Mouse (Mus musculus) neural tube, embryonic 14.5 days (tissue): ENCODE measurements around the gene Kif1c. TPM values are rescaled to one million over a fixed set of nuclear protein-coding genes. Genes with fewer than 3 reads are reported as not detected.
"Not testable (repeated sequence)": the region's sequence is repeated elsewhere in the genome, so short reads cannot be mapped to it uniquely, and the experiment has no call there.

ENCODE experiments used
- ATAC-seq: fragments of 200-750 bp; cut with Nextera tagmentation; 2 replicates; pipeline ENCODE4 v1.8.0; 2017; ENCODE audit warnings: low read depth, mild to moderate bottlenecking, moderate TSS enrichment, moderate library complexity
- H3K27ac ChIP-seq: fragments of 300-500 bp; sonication (generic); 2 replicates; pipeline ENCODE4 v1.5.1; 2014; ENCODE audit warnings: low read depth, mild to moderate bottlenecking, control low read depth, low read length, moderate library complexity, mixed read lengths
- H3K27me3 ChIP-seq: fragments of 300-500 bp; sonication (generic); 2 replicates; pipeline ENCODE4 v1.6.1; 2014; ENCODE audit warnings: low read length; ENCODE audit not compliant: control insufficient read depth, insufficient read depth
- H3K36me3 ChIP-seq: fragments of 300-500 bp; sonication (generic); 2 replicates; pipeline ENCODE4 v1.6.1; 2014; ENCODE audit warnings: low read length, mixed read lengths; ENCODE audit not compliant: control insufficient read depth, insufficient read depth
- H3K4me1 ChIP-seq: fragments of 300-500 bp; sonication (generic); 2 replicates; pipeline ENCODE4 v1.6.1; 2014; ENCODE audit warnings: low read length; ENCODE audit not compliant: control insufficient read depth, insufficient read depth
- H3K4me2 ChIP-seq: fragments of 300-500 bp; sonication (generic); 2 replicates; pipeline ENCODE4 v1.6.1; 2014; ENCODE audit warnings: mild to moderate bottlenecking, low read depth, low read length, control low read depth
- H3K4me3 ChIP-seq: fragments of 300-500 bp; sonication (generic); 2 replicates; pipeline ENCODE4 v1.5.1; 2014; ENCODE audit warnings: low read depth, low read length, control low read depth, mixed read lengths
- H3K9ac ChIP-seq: fragments of 300-500 bp; sonication (generic); replicated peaks from 2 replicates; pipeline ENCODE4 v1.6.1; 2014; ENCODE audit warnings: low read depth, mild to moderate bottlenecking, control low read depth, low read length, mixed read lengths
- H3K9me3 ChIP-seq: fragments of 300-500 bp; sonication (generic); 2 replicates; pipeline ENCODE4 v1.6.1; 2016; ENCODE audit warnings: low read length; ENCODE audit not compliant: control insufficient read depth
- WGBS: fragments of 180-500 bp; shearing (Covaris S2); extraction: QIAGEN DNeasy Blood & Tissue Kit; methylation state at CpG from one replicate; pipeline ENCODE4 v1.1.7; 2014; 5-methylcytosine and 5-hydroxymethylcytosine counted together
- polyA plus RNA-seq: library from polyadenylated mRNA; unstranded; fragments of >200 nt; fragmentation: Nextera tagmentation; extraction: Ambion mirVana; gene quantifications from 2 replicates; pipeline ENCODE4 v1.2.1, GENCODE M21; 2014

The Kif1c gene
- polyA plus RNA-seq, 1 experiment from 2014 or later = 3.1 TPM

DNA sequence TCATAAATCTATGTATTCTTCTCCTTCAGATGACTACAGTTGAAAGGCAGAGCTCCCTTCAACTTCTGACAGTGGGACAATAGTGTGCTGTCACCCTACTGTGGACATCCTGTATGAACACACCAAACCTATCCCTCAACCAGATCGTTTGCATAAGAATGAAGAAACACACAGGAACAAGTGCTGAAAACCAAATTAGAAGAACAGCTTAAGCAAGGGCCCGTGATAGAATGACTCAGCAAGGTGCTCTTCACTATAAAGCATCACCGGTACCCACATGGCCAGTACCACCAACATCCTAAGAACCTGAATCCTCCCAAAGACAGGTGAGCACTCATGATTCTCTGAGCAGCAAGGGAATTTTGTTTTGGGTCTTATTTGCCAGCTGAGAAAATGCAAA, 60.1 kb downstream of the Kif1c start:
- H3K27ac ChIP-seq, H3K4me1 ChIP-seq, H3K27me3 ChIP-seq, H3K4me2 ChIP-seq, ATAC-seq, H3K9ac ChIP-seq, H3K36me3 ChIP-seq, H3K4me3 ChIP-seq, H3K9me3 ChIP-seq: not testable (repeated sequence)
- 73% methylated on average over 3 of the region's 3 CpGs for WGBS

DNA sequence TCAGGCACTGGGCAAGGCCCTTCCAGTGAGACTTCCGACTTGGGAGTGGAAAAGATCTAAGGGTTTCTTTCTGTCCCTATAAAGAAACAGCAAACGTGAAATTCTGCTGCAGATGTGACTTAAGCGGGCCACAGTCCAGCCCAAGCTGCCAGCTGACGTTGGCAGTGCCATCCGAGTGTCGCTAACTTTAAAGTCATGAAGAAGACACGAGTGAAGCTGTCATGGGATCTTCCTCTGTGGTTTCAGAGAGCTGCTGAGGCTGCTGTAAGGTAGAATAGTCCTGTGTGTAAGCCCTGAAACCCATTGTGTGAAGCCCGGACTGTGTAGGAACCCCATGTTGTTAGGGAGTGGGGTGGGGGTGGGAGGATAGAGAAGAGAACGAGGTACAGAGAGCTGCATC, 62.3 kb downstream of the Kif1c start:
- Histone ChIP-seq H3K4me2 (no peak overlapping the region), H3K27ac (no peak overlapping the region), H3K36me3 (peaks cover 2% of the 10 kb centered on the region; the same call in 1 of the 2 replicates), H3K9ac (no peak overlapping the region), H3K4me3 (no peak overlapping the region), H3K9me3 (no peaks in the 10 kb centered on the region), H3K27me3 (no peaks in the 10 kb centered on the region), H3K4me1 (peaks cover 7% of the 10 kb centered on the region; the same call in 1 of the 2 replicates)
- no peak for ATAC-seq
- WGBS = 87% methylated on average over 9 of the region's 9 CpGs

DNA sequence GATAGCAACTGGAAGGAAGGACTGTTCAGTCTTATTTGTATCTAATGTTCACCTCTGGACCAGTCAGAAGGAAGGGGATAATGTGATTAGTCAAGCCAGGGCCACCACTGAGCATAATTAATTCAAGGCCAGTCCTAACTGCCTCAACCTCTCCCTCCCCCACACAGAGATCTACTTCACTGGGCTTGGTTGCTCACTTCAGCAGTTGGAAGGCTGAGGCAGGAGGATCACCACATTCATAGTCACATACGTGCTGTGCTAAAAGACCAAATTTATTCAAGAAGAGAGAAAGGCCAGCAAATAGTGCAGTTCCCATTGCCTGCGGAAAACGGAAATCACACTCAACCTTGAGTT, 63.2 kb downstream of the Kif1c start:
- H3K27ac ChIP-seq = peak overlapping the region; percentile 78
- no peaks in the 10 kb centered on the region for H3K27me3 ChIP-seq
- H3K4me2 ChIP-seq = peak overlapping the region; percentile 77
- no peaks in the 10 kb centered on the region for H3K9me3 ChIP-seq
- H3K9ac ChIP-seq = peak overlapping the region; percentile 78
- WGBS = 30% methylated on average over 3 of the region's 3 CpGs
- ATAC-seq = peak; percentile 32; the same call in 1 of the 2 replicates
- H3K4me3 ChIP-seq = peak overlapping the region; percentile 75
- peaks cover 7% of the 10 kb centered on the region; the same call in 1 of the 2 replicates for H3K4me1 ChIP-seq
- H3K36me3 ChIP-seq = peaks cover 8% of the 10 kb centered on the region

DNA sequence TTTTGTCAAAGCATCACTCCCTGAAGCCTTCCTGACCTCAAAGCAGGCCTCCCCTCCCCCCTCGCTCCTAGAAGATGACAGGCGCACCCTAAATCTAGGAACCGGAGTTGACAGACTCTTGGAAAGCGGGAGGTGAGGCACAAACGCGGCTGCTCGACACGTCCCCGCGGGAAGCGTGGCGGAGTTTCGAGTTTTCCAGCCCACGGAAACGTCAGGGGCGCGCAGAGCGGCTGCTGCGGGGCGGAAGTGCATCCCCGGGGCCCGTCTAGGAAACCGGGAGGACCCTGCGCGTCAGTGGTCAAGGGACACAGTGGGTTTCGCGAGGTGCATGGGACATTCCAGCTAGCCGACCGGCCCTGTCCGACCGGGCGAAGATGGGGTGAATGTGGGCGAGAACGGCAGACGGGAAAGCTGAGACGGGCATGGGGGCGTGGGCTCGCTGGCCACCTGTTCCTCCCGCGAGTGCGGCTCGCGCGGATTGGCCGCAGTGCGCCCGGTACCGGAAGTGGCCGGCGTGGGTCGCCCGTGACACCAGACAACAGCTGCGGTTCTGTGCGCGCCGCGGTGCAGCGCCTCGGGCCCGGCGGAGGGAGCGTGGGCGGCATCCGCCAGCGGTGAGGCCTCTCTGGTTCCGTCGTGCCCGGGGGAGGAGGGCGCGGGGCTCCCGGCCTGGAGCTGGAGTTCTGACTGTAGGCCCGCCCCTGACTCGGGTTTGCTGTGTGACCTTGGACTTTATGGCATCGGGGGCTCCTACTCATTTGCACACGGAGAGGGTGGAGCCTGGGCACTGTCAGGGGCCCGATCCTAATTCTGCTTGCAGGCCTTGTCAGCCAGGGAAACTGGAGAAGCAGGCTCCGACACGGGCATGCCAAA, 63.8 kb downstream of the Kif1c start, which contains the start of gene Zfp3:
Gene Zfp3, plus strand, starts transcription at position 274 of the 873 bp plus-strand sequence.
- H3K4me1 ChIP-seq = peaks cover 7% of the 10 kb centered on the region; the same call in 1 of the 2 replicates
- H3K36me3 ChIP-seq = peaks cover 8% of the 10 kb centered on the region
- under 1% methylated on average over 69 of the region's 78 CpGs for WGBS
- no peaks in the 10 kb centered on the region for H3K9me3 ChIP-seq
- peak within 1 kb of the TSS; percentile 75 for H3K4me3 ChIP-seq
- H3K27me3 ChIP-seq = no peaks in the 10 kb centered on the region
- peak; percentile 95 for ATAC-seq
- H3K9ac ChIP-seq = peak within 1 kb of the TSS; percentile 78
- peak within 1 kb of the TSS; percentile 77 for H3K4me2 ChIP-seq
- peak within 1 kb of the TSS; percentile 78 for H3K27ac ChIP-seq

DNA sequence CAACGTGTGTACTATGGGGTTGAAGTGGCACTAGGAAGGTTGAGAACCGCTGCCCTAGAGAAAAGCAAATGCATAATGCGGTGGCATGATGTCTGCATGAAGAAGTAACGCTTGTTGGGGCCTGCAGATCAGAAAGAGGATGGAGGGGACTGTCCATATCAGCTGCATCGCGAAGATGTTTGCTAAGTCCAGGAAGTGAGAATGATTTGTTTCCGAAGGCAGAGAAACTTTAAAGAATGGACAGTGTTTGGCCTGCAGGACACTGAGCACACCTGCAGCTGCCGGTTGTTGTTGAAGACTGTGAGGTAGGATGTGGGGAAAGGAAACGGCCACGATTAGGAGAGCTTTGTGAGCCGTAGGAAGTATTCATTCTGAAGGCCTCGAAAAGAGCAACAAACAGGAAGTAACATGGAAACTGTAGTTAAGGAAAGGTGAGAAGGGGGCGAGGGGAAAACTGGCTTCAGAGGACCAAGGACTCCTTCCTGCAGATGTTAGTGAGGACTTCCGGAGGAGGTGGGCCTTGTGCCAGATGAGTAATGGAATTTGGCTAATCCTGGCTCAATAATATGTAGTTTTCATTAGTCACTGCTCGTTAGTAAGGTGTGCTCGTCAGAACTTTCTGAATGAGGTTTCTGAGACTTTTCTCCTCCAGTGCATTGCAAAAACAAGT, 65.6 kb downstream of the Kif1c start:
- Histone ChIP-seq H3K9ac (no peak overlapping the region), H3K4me2 (no peak overlapping the region), H3K4me1 (peaks cover 7% of the 10 kb centered on the region; the same call in 1 of the 2 replicates), H3K9me3 (no peaks in the 10 kb centered on the region), H3K27me3 (no peaks in the 10 kb centered on the region), H3K36me3 (peaks cover 8% of the 10 kb centered on the region), H3K4me3 (no peak overlapping the region), H3K27ac (no peak overlapping the region)
- WGBS = 86% methylated on average over 16 of the region's 16 CpGs
- no peak for ATAC-seq

DNA sequence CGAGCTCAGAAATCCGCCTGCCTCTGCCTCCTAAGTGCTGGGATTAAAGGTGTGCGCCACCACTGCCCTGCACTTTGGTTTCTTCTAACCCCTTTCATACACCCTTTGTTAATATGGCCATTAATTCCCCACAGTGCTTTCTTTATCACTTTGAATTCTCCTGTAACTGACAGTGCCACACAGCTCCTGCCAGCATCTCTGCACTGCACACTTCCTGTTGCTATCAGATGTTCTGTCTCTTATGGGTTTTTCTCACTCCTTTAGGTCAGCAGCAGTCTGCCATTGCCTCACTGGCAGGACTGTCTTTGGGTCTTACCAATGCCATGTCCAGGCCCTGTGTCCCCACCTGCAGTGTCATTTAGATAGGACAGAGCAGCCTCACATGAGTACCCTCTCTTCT, 70.5 kb downstream of the Kif1c start:
- no peak for ATAC-seq
- Histone ChIP-seq H3K9me3 (no peaks in the 10 kb centered on the region), H3K27me3 (no peaks in the 10 kb centered on the region), H3K4me3 (no peak overlapping the region), H3K4me2 (no peak overlapping the region), H3K9ac (no peak overlapping the region), H3K27ac (no peak overlapping the region), H3K36me3 (peaks cover 19% of the 10 kb centered on the region), H3K4me1 (no peaks in the 10 kb centered on the region)
- 93% methylated on average over 3 of the region's 3 CpGs for WGBS

DNA sequence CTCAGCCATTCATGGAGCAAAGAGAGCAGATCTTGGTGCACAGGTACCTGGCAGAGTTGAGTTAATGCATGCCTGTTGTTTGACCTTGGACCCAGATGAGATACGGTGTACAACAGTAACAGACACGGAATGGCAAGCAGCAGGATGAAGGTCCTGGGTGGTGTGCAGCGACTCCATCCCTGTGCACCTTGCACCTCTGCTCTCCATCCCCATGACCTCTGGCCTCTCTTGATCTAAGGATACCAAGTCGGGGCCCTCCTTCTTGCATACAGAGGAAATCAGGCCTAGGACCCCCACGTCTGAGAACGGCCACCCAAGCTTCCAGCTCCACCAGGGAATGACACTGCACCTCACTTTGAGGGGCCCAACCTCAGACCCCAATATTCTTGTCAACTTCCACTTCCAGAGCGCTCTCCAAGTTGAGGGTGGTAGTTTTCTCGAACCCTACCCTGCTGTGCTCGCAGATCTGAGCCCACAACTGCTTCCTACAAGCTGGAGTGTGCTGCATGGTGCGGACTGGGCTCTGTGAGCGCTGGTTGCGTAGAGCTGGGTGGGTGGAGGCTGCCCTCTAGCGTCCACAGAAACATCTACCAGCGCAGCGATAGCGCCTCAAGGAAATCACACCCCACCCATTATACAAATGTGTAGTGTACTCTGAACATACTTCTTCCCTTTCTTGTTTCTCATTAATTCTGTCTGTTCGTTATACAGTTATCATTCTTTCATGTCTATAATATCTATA, 76.7 kb downstream of the Kif1c start:
- H3K4me2 ChIP-seq = no peak overlapping the region
- 30% methylated on average over 17 of the region's 17 CpGs for WGBS
- peaks cover 3% of the 10 kb centered on the region; the same call in 1 of the 2 replicates for H3K36me3 ChIP-seq
- no peak overlapping the region for H3K9ac ChIP-seq
- H3K4me1 ChIP-seq = no peaks in the 10 kb centered on the region
- peak; percentile 90 for ATAC-seq
- no peak overlapping the region for H3K27ac ChIP-seq
- H3K4me3 ChIP-seq = no peak overlapping the region
- H3K27me3 ChIP-seq = no peaks in the 10 kb centered on the region
- H3K9me3 ChIP-seq = no peaks in the 10 kb centered on the region

DNA sequence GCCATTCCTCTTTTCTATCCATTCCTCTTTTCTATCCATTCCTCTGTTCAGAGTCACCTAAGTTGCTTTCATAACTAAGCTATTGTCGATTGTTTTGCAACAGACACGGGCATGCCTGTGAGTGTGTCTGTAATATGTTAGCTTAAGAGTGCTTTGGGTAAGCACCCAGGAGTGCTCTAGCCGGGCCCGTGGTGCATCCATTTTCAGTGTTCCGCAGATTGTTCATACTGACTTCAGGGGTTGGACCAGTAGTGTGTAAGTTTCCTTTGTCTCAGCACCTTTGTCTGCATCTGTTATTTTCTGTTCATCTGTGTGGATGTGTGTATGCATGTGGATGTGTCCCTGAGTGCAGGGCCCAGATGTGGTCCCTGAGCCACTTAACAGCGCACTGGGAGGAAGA, 77.3 kb downstream of the Kif1c start:
- no peaks in the 10 kb centered on the region for H3K9me3 ChIP-seq
- no peak for ATAC-seq
- no peak overlapping the region for H3K9ac ChIP-seq
- no peaks in the 10 kb centered on the region for H3K27me3 ChIP-seq
- WGBS = 69% methylated on average over 6 of the region's 6 CpGs
- H3K4me2 ChIP-seq = no peak overlapping the region
- no peak overlapping the region for H3K4me3 ChIP-seq
- no peak overlapping the region for H3K27ac ChIP-seq
- H3K36me3 ChIP-seq = peaks cover 3% of the 10 kb centered on the region; the same call in 1 of the 2 replicates
- no peaks in the 10 kb centered on the region for H3K4me1 ChIP-seq
